Mouse (Mus musculus) liver, postnatal 0 days (tissue): ENCODE measurements at regions not wholly inside any gene's neighbourhood (a gene's known extent, or its start where the extent isn't known, plus 50 kb on each side); places are given as distances from the start of the nearest gene placed in this dataset.

Source experiments
- ATAC-seq: fragments of 200-750 bp; cut with Nextera tagmentation; 2 replicates; pipeline ENCODE4 v1.8.0; 2017; ENCODE audit warnings: mild to moderate bottlenecking, moderate library complexity
- DNase-seq: peaks from one replicate; pipeline ENCODE4 v3.0.0-alpha.2; 2016
- H3K27ac ChIP-seq: fragments of 300-500 bp; sonication (generic); 2 replicates; pipeline ENCODE4 v1.5.1; 2014; ENCODE audit warnings: antibody characterized with exemption, moderate library complexity, mild to moderate bottlenecking, low read depth
- H3K27me3 ChIP-seq: fragments of 300-500 bp; sonication (generic); 2 replicates; pipeline ENCODE4 v1.6.1; 2014; ENCODE audit warnings: low read length, control low read depth, mixed read lengths; ENCODE audit not compliant: insufficient read depth
- H3K36me3 ChIP-seq: fragments of 300-500 bp; sonication (generic); replicated peaks from 2 replicates; pipeline ENCODE4 v1.6.1; 2014; ENCODE audit warnings: mild to moderate bottlenecking, control low read depth, low read length, moderate library complexity, mixed read lengths; ENCODE audit not compliant: insufficient read depth
- H3K4me1 ChIP-seq: fragments of 300-500 bp; sonication (generic); 2 replicates; pipeline ENCODE4 v1.6.1; 2014; ENCODE audit warnings: antibody characterized with exemption, mild to moderate bottlenecking, control low read depth; ENCODE audit not compliant: insufficient read depth
- H3K4me2 ChIP-seq: fragments of 300-500 bp; sonication (generic); 2 replicates; pipeline ENCODE4 v1.6.1; 2014; ENCODE audit warnings: low read depth, mild to moderate bottlenecking, low read length, moderate library complexity, mixed read lengths
- H3K4me3 ChIP-seq: fragments of 300-500 bp; sonication (generic); 2 replicates; pipeline ENCODE4 v1.5.1; 2014; ENCODE audit warnings: low read depth, low read length
- H3K9ac ChIP-seq: fragments of 300-500 bp; sonication (generic); replicated peaks from 2 replicates; pipeline ENCODE4 v1.6.1; 2014; ENCODE audit warnings: mild to moderate bottlenecking, moderate library complexity
- H3K9me3 ChIP-seq: fragments of 300-500 bp; sonication (generic); 2 replicates; pipeline ENCODE4 v1.6.1; 2016; ENCODE audit warnings: mild to moderate bottlenecking, control low read depth, low read length, mixed read lengths
- CTCF ChIP-seq: sonication (generic); IDR thresholded peaks from 2 replicates; pipeline ENCODE4 v1.5.1; 2016; ENCODE audit warnings: antibody characterized with exemption, low read depth
- EP300 ChIP-seq: IDR thresholded peaks from 2 replicates; pipeline ENCODE4 v1.6.1; 2016; ENCODE audit warnings: antibody characterized with exemption, low read depth, mild to moderate bottlenecking
- WGBS: fragments of 180-500 bp; shearing (Covaris S2); extraction: QIAGEN DNeasy Blood & Tissue Kit; methylation state at CpG from one replicate; pipeline ENCODE4 v1.1.7; 2014; ENCODE audit not compliant: insufficient replicate concordance; 5-methylcytosine and 5-hydroxymethylcytosine counted together

DNA sequence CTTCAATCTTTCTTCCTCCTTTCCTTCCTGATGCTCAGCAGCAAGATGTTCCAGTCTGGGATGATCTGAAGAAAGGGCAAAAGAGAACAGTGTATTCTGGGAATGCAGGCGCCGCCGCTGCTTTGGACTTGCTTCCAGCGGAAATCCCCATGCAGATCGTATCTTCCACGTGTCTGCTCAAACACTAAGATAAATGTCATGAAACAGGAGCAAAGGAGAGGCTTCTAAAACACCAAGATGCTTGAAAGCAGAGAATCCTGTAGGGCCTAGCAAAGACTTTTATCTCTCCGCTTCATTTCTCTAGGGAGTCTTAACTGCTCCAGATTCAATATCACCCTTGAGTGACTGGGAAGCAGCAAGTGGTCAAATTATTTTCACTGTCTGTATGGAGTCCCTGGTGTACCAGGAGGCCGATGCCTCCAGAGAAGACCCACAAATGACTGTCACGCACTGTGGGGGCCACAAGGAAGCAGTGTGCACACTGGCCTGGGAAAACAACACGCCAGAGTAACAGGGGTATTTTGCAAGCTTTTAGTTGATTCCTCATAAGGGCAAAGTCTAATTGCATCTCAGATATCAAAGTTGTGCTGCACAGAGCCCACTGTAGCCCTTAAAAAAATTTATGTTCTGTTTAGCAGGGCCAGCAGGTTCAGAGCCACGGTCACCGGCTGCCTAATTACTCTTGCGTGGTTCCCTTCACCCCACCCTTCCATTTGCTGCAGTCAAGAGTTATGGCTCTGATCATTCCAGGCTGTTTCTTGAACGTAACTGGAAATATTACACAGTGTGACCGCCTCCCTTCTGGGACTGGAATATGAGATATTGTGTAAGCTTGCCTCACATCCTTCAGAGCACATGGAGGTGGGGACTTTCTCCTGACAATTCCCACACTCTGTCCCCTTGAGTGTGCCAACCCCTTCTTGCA lies 161.7 kb downstream of the Gm10260 start:
- no peaks in the 10 kb centered on the region for H3K27me3 ChIP-seq
- WGBS = 77% methylated on average over 15 of the region's 15 CpGs
- H3K4me3 ChIP-seq = no peak overlapping the region
- no peak overlapping the region for H3K9ac ChIP-seq
- TF ChIP-seq EP300 (no peak), CTCF (no peak)
- H3K4me1 ChIP-seq = no peaks in the 10 kb centered on the region
- no peak for ATAC-seq
- no peaks in the 10 kb centered on the region for H3K9me3 ChIP-seq
- H3K27ac ChIP-seq = no peak overlapping the region
- DNase-seq = no peak
- H3K4me2 ChIP-seq = no peak overlapping the region
- no peaks in the 10 kb centered on the region for H3K36me3 ChIP-seq

DNA sequence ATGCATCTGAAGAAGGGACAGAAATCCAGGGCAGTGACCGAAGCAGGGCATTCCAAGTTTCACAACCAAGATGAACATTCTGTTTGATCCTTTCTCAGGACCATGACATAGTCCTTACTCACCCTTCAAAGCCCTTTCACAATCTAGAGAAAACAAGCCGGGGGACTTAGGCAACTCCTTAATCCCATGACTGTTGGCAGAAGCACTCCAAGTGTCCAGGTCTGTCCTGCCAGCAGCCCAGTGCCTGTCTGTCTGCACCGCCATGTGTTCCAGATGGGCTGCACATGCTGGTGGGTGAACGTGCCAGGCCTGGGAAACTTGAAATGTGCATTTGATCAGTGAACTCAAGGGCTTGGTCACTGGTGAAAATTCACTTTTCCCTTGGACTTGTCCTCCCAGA lies 165.6 kb downstream of the Gm10260 start:
- Histone ChIP-seq H3K9ac (no peak overlapping the region), H3K4me1 (no peaks in the 10 kb centered on the region), H3K27me3 (no peaks in the 10 kb centered on the region), H3K36me3 (no peaks in the 10 kb centered on the region), H3K27ac (no peak overlapping the region), H3K4me2 (no peak overlapping the region), H3K9me3 (no peaks in the 10 kb centered on the region), H3K4me3 (no peak overlapping the region)
- TF ChIP-seq EP300 = no peak
- TF ChIP-seq CTCF = no peak
- WGBS = 83% methylated on average over 4 of the region's 4 CpGs
- no peak for ATAC-seq
- DNase-seq = no peak

DNA sequence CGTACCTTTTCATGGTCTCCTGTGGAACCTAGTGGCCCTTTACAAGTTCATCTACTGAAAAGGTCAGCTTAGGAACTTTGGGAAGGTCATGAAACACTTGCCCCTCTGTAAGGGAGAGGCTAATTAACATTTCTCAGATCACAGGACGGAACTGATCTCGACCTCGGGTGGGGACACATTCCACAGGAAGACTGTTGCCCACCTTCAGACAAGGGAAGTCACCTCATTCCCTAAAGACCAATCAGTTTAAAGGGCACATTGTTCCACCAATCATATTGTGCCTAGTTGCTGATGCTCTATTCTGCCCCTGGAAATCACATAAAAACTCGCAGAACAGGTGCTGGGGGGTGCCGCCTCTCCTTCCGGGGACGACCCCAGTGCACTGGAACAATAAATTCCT lies 170.8 kb downstream of the Gm10260 start:
- WGBS = 85% methylated on average over 8 of the region's 8 CpGs
- Histone ChIP-seq H3K9me3 (no peaks in the 10 kb centered on the region), H3K4me2 (no peak overlapping the region), H3K27me3 (no peaks in the 10 kb centered on the region), H3K9ac (no peak overlapping the region), H3K4me3 (no peak overlapping the region), H3K4me1 (no peaks in the 10 kb centered on the region), H3K27ac (no peak overlapping the region), H3K36me3 (no peaks in the 10 kb centered on the region)
- TF ChIP-seq EP300 = no peak
- TF ChIP-seq CTCF = no peak
- DNase-seq = no peak
- no peak for ATAC-seq

DNA sequence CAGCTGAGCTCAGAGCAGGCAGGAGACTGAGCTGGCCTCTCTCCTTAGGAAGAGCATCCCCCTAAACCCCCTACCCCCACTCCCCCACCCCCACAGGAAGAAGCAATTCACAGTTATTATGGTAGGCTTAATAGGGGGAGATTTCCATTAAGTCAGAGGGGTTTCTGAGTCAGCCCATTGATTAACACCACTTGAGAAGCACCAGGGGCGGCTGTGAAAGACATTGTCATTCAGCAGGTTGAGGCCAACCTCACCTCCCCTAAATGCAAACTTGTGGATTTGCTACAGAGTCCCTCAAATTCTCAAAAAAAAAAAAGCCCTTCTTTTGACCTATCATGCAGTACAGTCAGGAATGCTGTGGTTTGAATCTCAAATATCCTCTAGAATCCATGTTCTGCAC lies 172.3 kb downstream of the Gm10260 start:
- H3K27me3 ChIP-seq = no peaks in the 10 kb centered on the region
- H3K27ac ChIP-seq = no peak overlapping the region
- H3K4me1 ChIP-seq = no peaks in the 10 kb centered on the region
- no peak for ATAC-seq
- TF ChIP-seq EP300 (no peak), CTCF (no peak)
- H3K36me3 ChIP-seq = no peaks in the 10 kb centered on the region
- WGBS = 72% methylated on average over 1 of the region's 1 CpGs
- H3K9me3 ChIP-seq = no peaks in the 10 kb centered on the region
- H3K4me2 ChIP-seq = no peak overlapping the region
- H3K4me3 ChIP-seq = no peak overlapping the region
- no peak overlapping the region for H3K9ac ChIP-seq
- no peak for DNase-seq

DNA sequence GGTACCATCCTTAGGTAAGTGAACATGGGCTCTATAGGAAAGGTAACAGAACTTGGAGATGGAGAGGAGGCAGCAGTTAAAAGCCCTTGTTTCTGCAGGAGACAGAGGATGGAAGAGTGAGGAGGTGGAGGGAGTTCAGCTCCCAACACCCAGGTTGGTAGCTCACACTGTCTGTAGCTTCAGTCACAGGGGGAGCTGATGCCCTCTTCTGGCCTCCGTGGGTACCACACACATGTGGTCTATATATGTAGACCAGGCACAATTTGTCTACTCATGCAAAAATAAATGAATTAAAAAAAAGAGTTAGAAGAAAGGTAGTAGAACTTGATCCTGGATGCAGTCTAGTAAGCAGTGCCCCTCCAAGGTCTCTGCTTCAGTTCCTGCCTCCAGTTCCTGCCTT lies 173.3 kb downstream of the Gm10260 start:
- Histone ChIP-seq H3K27me3 (no peaks in the 10 kb centered on the region), H3K4me2 (no peak overlapping the region), H3K27ac (no peak overlapping the region), H3K4me1 (no peaks in the 10 kb centered on the region), H3K9me3 (no peaks in the 10 kb centered on the region), H3K4me3 (no peak overlapping the region), H3K36me3 (no peaks in the 10 kb centered on the region), H3K9ac (no peak overlapping the region)
- 83% methylated on average over 1 of the region's 1 CpGs for WGBS
- no peak for TF ChIP-seq EP300
- peak; percentile 49 for TF ChIP-seq CTCF
- DNase-seq (peak; percentile 27), ATAC-seq (no peak)

DNA sequence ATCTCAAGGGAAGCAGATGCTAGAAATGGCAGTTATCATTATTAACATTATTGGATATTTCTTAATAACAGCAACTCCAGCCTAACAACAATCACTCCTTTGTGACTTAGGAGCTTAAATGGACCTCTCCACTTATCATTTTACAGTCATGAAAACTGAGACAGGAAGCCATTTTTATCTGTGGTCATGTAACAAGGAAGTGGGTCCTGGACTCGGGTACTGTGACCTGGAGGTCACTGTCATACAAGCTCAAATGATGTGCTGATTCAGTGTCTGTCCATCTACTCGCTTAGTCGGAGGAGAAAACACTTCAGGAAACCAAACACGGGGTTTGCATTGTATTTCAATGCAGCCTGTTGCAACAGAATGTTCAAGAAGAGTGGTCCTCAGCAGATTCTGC lies 176.4 kb downstream of the Gm10260 start:
- H3K36me3 ChIP-seq = no peaks in the 10 kb centered on the region
- H3K27me3 ChIP-seq = no peaks in the 10 kb centered on the region
- H3K4me2 ChIP-seq = no peak overlapping the region
- TF ChIP-seq CTCF (no peak), EP300 (no peak)
- no peak overlapping the region for H3K27ac ChIP-seq
- WGBS = 39% methylated on average over 4 of the region's 4 CpGs
- 0 out of 2 replicates have a peak, but pooled peaks cover 8% of the 10 kb centered on the region for H3K4me1 ChIP-seq
- DNase-seq (no peak), ATAC-seq (no peak; the same call in 1 of the 2 replicates)
- no peaks in the 10 kb centered on the region for H3K9me3 ChIP-seq
- H3K4me3 ChIP-seq = no peak overlapping the region
- H3K9ac ChIP-seq = no peak overlapping the region
